Mouse (Mus musculus): Measurements from ENCODE around the gene Gm13769. TPM values are rescaled to one million over a fixed set of nuclear protein-coding genes. Genes with fewer than 3 reads are reported as not detected.
"Not testable (repeated sequence)": the region's sequence is repeated elsewhere in the genome, so short reads cannot be mapped to it uniquely, and the experiment has no call there.

Gm13769 gene
- not detected for total RNA-seq (2021)

DNA sequence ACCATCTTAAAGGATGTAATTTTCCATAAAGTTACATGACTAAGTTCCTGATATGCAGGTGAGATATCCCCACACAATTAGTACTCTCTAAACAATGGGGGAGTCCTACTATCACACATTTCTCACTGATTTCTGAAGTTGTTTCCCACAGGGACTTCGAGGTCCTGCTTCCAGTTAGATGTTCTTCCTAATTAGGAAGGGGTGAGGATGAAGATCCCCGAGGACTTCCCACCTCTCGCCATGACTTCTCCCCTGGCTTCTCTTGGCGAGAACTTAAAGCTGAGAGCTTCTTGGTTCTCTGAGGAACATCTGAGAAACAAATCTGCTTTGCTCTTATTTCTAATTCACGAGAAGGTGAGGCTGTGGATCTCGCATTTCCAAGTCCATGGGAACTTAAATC lies at the start of gene Gm13769:
Gene Gm13769, plus strand, starts transcription at position 301 of the 400 bp plus-strand sequence.
- DNase-seq, result not testable (repeated sequence)

DNA sequence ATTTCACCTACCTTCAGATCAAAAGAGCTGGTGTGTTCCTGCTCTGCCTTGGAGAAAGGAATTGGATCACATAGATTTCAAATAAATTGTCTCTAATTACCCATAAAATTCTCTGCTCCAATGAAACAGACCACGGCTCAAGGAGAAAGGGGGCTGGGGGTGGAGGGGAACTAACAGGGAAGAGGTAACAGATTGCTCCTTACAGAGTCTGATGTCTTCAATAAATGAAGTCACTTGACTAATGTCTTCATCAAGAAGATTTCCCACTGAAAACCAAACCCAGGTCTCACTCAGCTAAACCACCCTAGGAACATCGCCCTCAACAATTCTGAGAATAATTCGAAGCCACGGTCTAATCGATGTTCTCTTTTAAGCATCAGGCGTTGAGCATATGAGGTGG lies 29.3 kb upstream of the Gm13769 start, which contains the start of gene Olfr1272:
Gene Olfr1272, minus strand, starts transcription at position 101 of the 400 bp plus-strand sequence.
- DNase-seq, result no peak

DNA sequence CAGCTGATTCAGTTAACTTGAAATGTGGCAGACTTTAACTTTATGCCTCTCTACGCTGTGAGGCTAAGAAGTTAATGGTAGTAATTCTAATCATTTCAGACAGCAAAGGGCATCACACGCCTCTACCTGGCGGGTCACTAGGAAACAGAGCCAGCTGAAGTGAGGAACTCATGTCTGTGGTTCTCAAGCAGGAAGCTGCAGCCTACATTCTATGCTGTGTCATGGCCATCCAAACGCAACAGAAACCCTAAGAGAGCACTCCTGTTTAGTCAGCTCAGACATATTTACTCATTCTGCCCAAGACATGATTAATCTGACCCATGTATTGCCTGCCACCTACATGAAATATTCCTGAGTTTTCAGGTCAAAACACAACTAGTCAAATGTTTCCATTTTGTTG lies 24.7 kb downstream of the Gm13769 start:
- not testable (repeated sequence) for DNase-seq

DNA sequence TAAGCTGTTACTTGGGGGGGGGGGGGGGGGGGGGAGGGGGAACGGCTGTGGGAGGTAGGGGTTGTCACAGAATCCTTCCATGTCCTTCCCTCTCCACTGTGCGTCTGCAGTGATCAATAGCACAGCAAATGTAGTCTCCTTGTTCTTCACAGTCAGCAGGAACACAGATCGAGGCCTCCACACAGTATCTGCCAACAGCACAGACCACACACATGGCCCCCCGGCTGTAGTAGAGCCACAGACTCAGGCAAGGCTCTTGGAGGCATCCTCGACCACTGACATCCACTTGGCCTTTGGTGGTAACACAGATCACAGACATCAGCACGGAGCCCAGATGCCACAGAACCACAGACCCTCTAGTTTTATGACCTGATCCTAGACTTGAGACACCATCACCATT lies 29.0 kb downstream of the Gm13769 start:
- DNase-seq, result not testable (repeated sequence)

DNA sequence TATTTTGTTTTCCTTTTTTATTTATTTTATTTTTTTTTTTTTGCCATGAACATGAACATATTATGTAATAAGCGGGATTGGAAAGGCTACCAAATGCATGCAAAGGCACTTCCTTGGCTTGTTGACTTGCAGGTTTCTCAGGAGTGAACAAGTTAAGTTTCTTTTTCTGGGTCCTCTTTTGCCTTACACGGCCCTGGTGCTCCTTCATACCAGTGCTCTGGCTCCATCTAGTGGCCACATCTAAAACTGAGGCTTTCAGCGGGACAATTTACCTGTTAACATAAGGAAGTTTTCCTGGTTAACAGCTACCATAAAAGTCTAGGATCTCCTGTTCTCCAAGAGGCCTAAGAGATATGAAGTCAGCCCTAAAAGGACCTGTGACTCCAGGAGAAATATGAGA lies 29.5 kb downstream of the Gm13769 start:
- not testable (repeated sequence) for DNase-seq

DNA sequence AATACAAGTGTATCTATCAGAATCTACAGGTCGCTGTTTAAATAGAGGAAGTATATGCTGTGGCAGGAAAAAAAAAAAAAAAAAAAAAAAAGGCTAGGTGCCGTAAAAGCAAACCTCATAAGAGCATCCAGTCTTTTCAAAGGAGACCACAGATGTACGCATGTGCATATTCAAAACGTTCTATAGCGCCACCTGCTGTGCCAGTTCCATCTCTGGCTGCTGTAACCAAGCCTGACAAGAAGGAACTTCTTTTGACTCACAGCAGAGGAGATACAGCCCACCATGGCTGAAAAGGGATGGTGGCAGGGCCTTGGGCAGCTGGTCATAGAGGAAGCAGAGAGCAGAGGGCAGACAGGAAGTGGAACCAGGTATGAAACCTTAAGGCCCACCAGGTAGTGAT lies 37.2 kb downstream of the Gm13769 start:
- not testable (repeated sequence) for DNase-seq

DNA sequence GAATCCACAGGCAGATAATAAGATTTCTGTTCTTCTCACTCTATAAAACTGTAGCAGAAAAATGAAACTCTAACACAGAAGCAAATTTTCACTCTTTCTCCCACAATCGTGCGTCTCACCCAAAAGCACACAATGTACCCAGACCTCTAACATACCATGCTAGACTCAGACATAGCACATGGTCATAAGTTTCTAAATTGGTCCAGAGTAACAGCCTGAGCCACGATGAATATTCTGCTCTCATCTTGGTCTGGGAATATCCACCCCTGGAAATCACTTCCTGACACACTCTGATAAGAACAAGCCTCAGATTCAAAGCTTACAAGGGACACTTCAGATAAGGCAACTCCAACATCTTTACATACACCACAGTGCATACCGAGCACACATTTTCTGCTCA lies 38.2 kb downstream of the Gm13769 start:
- DNase-seq, result not testable (repeated sequence)

Other genes with a start within 250 kb of the Gm13769 start
- not detected for gene Olfr1269, start 200.8 kb upstream of the Gm13769 start, total RNA-seq (2021)
- not detected for gene Olfr32, start 179.9 kb upstream of the Gm13769 start, total RNA-seq (2021)
- not detected for gene Olfr1270, start 169.1 kb upstream of the Gm13769 start, total RNA-seq (2021)
- gene Olfr1506, start 97.7 kb upstream of the Gm13769 start, total RNA-seq (2021), result under 1 TPM in 1 of 2 experiments, not detected in 1; 0.22 TPM
- gene Olfr142, start 64.6 kb upstream of the Gm13769 start, total RNA-seq (2021), result not detected
- not detected for gene Olfr1271, start 51.2 kb upstream of the Gm13769 start, total RNA-seq (2021)
- not detected for gene Olfr1272, start 29.4 kb upstream of the Gm13769 start, total RNA-seq (2021)
- gene Olfr1274-ps, start 76.5 kb downstream of the Gm13769 start, total RNA-seq (2021), result not detected

Measured in layer of hippocampus, postnatal 36 days (tissue).